13 mouse cellular contexts compared by ENCODE assay signal in the genomic region with DNA sequence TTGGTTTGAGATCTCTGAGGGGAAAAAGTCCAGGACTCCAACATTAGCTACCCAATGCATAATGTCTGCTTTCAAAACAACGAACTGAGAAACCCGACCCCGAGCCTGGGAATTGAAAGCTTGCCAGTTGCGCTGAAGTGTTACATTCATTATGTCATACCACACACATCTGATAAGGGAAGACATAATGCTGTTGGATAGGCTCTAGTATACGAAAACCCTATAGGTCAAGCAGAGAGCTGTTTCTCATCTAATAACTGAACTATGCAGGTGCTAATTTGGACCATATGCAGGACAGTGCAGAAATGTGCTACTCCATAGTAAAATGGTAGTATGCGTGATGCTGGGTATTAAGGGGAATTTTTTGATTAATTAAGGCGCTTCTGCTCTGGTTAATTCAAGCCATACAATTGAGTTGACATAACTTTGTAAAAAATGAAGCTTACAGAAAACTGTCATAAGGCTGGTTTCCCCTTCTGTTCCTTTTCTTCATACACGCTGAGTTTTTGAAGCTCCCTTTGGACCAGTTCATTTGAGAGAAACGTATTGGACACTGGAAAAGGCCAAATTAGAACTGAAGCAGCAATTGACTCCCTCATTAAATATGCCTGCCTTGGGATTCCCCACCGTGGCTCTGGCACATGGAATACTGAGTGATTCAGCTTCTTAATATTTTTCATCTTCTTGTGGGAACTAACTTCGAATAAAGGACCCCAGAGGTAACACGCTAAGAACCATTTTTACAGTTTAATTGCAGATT. TPM values are rescaled to one million over a fixed set of nuclear protein-coding genes. Genes with fewer than 3 reads are reported as not detected.
A peak's percentile ranks its signal among the peaks of the same experiment; 100 is the strongest.
DNase-seq lines count a peak whose midpoint lies in the region; ATAC-seq lines count a peak whose summit lies in the region.
"Had no signal": no experiment of that assay in that cellular context is flagged by ENCODE, and none has a peak within 500 bp of the region (broad histone marks: within the 10 kb centered on the region; RNA-seq: fewer than 3 reads in every experiment).

No protein-coding gene starts in this region.

- H3K27ac ChIP-seq in forebrain, embryonic 12.5 days: peak overlapping the region; percentile 51; the same call in 1 of the 2 replicates
- no peak overlapping the region for H3K27ac ChIP-seq in limb, embryonic 11.5 days (replicated peaks; ENCODE audit: low read depth, low read length)
- H3K27ac ChIP-seq: heart, embryonic 13.5 days; left cerebral cortex, adult 2 months; neural tube, embryonic 15.5 days had no signal

- H3K36me3 ChIP-seq in forebrain, embryonic 12.5 days (replicated peaks): no peaks in the 10 kb centered on the region
- H3K36me3 ChIP-seq in limb, embryonic 11.5 days (ENCODE audit: control insufficient read depth, insufficient read depth, low read length): no peaks in the 10 kb centered on the region
- H3K36me3 ChIP-seq: heart, embryonic 13.5 days; neural tube, embryonic 15.5 days had no signal

- H3K27me3 ChIP-seq in forebrain, embryonic 12.5 days: no peaks in the 10 kb centered on the region
- no peaks in the 10 kb centered on the region for H3K27me3 ChIP-seq in limb, embryonic 11.5 days (ENCODE audit: control insufficient read depth, insufficient read depth, low read length)
- H3K27me3 ChIP-seq: heart, embryonic 13.5 days; neural tube, embryonic 15.5 days had no signal

- intact Hi-C loops in heart, postnatal 14 days (cut with DNase I): no loop called here

- no peak overlapping the region; the same call in 1 of the 2 replicates for H3K4me2 ChIP-seq in forebrain, embryonic 12.5 days
- no peak overlapping the region for H3K4me2 ChIP-seq in limb, embryonic 11.5 days (ENCODE audit: low read depth, severe bottlenecking)
- H3K4me2 ChIP-seq: heart, embryonic 13.5 days; neural tube, embryonic 15.5 days had no signal

- no peak overlapping the region for H3K4me3 ChIP-seq in forebrain, embryonic 12.5 days (replicated peaks)
- no peak overlapping the region for H3K4me3 ChIP-seq in limb, embryonic 11.5 days (ENCODE audit: low read depth, low read length)
- H3K4me3 ChIP-seq: heart, embryonic 13.5 days; left cerebral cortex, adult 2 months; neural tube, embryonic 15.5 days had no signal

- DNase-seq in lung, postnatal 10 days: peak; percentile 34
- no peak for DNase-seq in lung, postnatal 25 days (ENCODE audit: low spot score)
- peak; percentile 64 for DNase-seq in limb, embryonic 11.5 days (ENCODE audit: low spot score)
- no peak for DNase-seq in urinary bladder, postnatal 25 days (ENCODE audit: low spot score)
- DNase-seq in thymus, postnatal 25 days: no peak
- no peak for DNase-seq in heart, postnatal 14 days
- DNase-seq: kidney, postnatal 25 days had no signal

- no peaks in the 10 kb centered on the region for H3K9me3 ChIP-seq in forebrain, embryonic 12.5 days
- H3K9me3 ChIP-seq in limb, embryonic 11.5 days (ENCODE audit: control insufficient read depth, low read length): no peaks in the 10 kb centered on the region
- H3K9me3 ChIP-seq: heart, embryonic 13.5 days; neural tube, embryonic 15.5 days had no signal

- no peak overlapping the region for H3K9ac ChIP-seq in forebrain, embryonic 12.5 days
- H3K9ac ChIP-seq in limb, embryonic 11.5 days (ENCODE audit: low read length): no peak overlapping the region
- H3K9ac ChIP-seq: heart, embryonic 13.5 days; neural tube, embryonic 15.5 days had no signal

- peak; percentile 64; the same call in 1 of the 2 replicates for ATAC-seq in forebrain, embryonic 12.5 days (ENCODE audit: low FRiP score)
- peak; percentile 84; the same call in 1 of the 2 replicates for ATAC-seq in limb, embryonic 11.5 days (ENCODE audit: insufficient number of reproducible peaks, low FRiP score, low TSS enrichment, low read depth)

- H3K4me1 ChIP-seq in forebrain, embryonic 12.5 days: peaks cover 7% of the 10 kb centered on the region
- H3K4me1 ChIP-seq in limb, embryonic 11.5 days (ENCODE audit: control insufficient read depth, insufficient read depth, low read length): no peaks in the 10 kb centered on the region

- WGBS in forebrain, embryonic 12.5 days: 48% methylated on average over 12 of the region's 12 CpGs
- 36% methylated on average over 12 of the region's 12 CpGs for WGBS in limb, embryonic 11.5 days

RNA-seq across cellular contexts. Expression of gene Gm11111, which starts 22.4 kb away (rescaled TPM):
- not detected in 2 replicates for polyA plus RNA-seq in forebrain, embryonic 12.5 days (2016; fragmentation: Nextera tagmentation; extraction: Ambion mirVana)
- polyA plus RNA-seq in limb, embryonic 11.5 days (2014; fragmentation: Nextera tagmentation; extraction: Ambion mirVana): not detected in 2 replicates
- not detected for total RNA-seq in heart, postnatal 14 days (2021)
- total RNA-seq: adrenal gland, postnatal 4 days; left cerebral cortex, adult 2 months had no signal
- polyA plus RNA-seq: heart, embryonic 13.5 days; neural tube, embryonic 15.5 days; small intestine, adult 2 months had no signal

Comparison
In these comparisons a context has a peak if more than half of its experiments do, and no peak if none do; other contexts are left out.
1. DNase-seq: peak in lung, postnatal 10 days (single experiment) and limb, embryonic 11.5 days (single experiment); none in lung, postnatal 25 days (single experiment), urinary bladder, postnatal 25 days (single experiment), thymus, postnatal 25 days (single experiment) and heart, postnatal 14 days (0 of 2).